Mouse (Mus musculus) intestine, postnatal 0 days (tissue): ENCODE results near the gene Wscd2. TPM values are rescaled to one million over a fixed set of nuclear protein-coding genes. Genes with fewer than 3 reads are reported as not detected.

Experiments
- ATAC-seq: fragments of 200-750 bp; cut with Nextera tagmentation; 2 replicates; pipeline ENCODE4 v1.8.0; 2017; ENCODE audit warnings: mild to moderate bottlenecking, moderate TSS enrichment, moderate library complexity
- H3K27ac ChIP-seq: fragments of 300-500 bp; sonication (generic); 2 replicates; pipeline ENCODE4 v1.5.1; 2014; ENCODE audit warnings: mild to moderate bottlenecking, low read depth, low read length, moderate library complexity
- H3K27me3 ChIP-seq: fragments of 300-500 bp; sonication (generic); replicated peaks from 2 replicates; pipeline ENCODE4 v1.6.1; 2014; ENCODE audit warnings: low read length, mixed read lengths; ENCODE audit not compliant: control insufficient read depth, insufficient read depth
- H3K36me3 ChIP-seq: fragments of 300-500 bp; sonication (generic); 2 replicates; pipeline ENCODE4 v1.6.1; 2014; ENCODE audit warnings: mild to moderate bottlenecking, moderate library complexity; ENCODE audit not compliant: control insufficient read depth, insufficient read depth
- H3K4me1 ChIP-seq: fragments of 300-500 bp; sonication (generic); replicated peaks from 2 replicates; pipeline ENCODE4 v1.6.1; 2014; ENCODE audit warnings: antibody characterized with exemption, low read length, mixed read lengths; ENCODE audit not compliant: control insufficient read depth, insufficient read depth
- H3K4me2 ChIP-seq: fragments of 300-500 bp; sonication (generic); replicated peaks from 2 replicates; pipeline ENCODE4 v1.6.1; 2014; ENCODE audit warnings: low read depth, mild to moderate bottlenecking, moderate library complexity
- H3K4me3 ChIP-seq: fragments of 300-500 bp; sonication (generic); 2 replicates; pipeline ENCODE4 v1.5.1; 2014; ENCODE audit warnings: low read depth, low read length
- H3K9ac ChIP-seq: fragments of 300-500 bp; sonication (generic); 2 replicates; pipeline ENCODE4 v1.6.1; 2014; ENCODE audit warnings: mild to moderate bottlenecking, low read depth, low read length
- H3K9me3 ChIP-seq: fragments of 300-500 bp; sonication (generic); 2 replicates; pipeline ENCODE4 v1.6.1; 2016; ENCODE audit warnings: mixed run types; ENCODE audit not compliant: control insufficient read depth
- CTCF ChIP-seq: sonication (generic); IDR thresholded peaks from 2 replicates; pipeline ENCODE4 v1.5.1; 2016; ENCODE audit warnings: low read depth, mild to moderate bottlenecking, control low read depth, antibody characterized with exemption, moderate library complexity
- WGBS: fragments of 180-500 bp; shearing (Covaris S2); extraction: QIAGEN DNeasy Blood & Tissue Kit; methylation state at CpG from one replicate; pipeline ENCODE4 v1.1.7; 2014; 5-methylcytosine and 5-hydroxymethylcytosine counted together
- polyA plus RNA-seq: library from polyadenylated mRNA; unstranded; fragments of >200 nt; fragmentation: Nextera tagmentation; extraction: Ambion mirVana; gene quantifications from 2 replicates; pipeline ENCODE4 v1.2.1, GENCODE M21; 2015

Wscd2 gene
- polyA plus RNA-seq, 1 experiment from 2014 or later = 4.2 TPM

DNA sequence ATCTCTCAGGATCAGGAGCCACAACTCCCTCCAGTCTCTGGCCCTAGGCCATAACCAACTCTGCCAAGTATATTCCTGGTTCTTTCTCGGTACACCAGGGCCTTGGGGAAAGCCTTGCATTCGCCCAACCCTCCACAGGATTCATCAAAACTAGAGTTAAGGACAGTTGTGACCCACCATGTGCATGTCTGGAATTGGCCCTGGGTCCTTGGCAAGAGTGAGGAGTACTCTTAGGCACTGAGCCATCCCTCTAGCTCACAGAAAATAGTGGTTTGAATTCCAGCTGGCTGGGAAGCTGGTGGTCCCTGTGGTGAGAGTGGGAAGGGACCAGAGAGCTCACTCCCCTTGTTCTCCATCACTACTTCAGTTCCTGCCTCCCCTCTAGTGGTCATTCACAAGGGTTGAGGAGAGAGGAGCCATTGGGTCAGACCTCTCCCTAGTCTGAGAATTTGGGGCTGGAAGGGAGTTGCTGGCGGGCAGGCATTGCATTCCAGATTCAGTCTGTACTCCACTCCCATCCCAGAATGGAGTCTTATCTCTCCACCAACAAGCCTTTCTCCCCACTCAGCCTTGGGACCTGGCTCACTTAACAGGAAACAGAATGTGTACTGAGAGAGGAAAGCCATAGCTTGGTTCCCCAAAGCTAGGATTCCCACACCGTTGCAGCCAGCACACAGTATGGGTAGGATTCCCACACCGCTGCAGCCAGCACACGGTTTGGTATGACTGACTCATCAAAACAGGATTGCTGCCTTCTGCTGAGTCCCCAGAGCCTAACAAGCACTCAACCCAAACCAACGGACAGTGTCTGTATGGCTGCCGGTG is 117.0 kb downstream of the Wscd2 start:
- Histone ChIP-seq H3K4me1 (no peaks in the 10 kb centered on the region), H3K4me3 (no peak overlapping the region), H3K27ac (no peak overlapping the region; the same call in 1 of the 2 replicates), H3K36me3 (no peaks in the 10 kb centered on the region), H3K27me3 (no peaks in the 10 kb centered on the region), H3K9ac (no peak overlapping the region), H3K9me3 (no peaks in the 10 kb centered on the region), H3K4me2 (no peak overlapping the region)
- WGBS = 75% methylated on average over 8 of the region's 8 CpGs
- no peak for ATAC-seq
- peak; percentile 27; the same call in 1 of the 2 replicates for TF ChIP-seq CTCF

DNA sequence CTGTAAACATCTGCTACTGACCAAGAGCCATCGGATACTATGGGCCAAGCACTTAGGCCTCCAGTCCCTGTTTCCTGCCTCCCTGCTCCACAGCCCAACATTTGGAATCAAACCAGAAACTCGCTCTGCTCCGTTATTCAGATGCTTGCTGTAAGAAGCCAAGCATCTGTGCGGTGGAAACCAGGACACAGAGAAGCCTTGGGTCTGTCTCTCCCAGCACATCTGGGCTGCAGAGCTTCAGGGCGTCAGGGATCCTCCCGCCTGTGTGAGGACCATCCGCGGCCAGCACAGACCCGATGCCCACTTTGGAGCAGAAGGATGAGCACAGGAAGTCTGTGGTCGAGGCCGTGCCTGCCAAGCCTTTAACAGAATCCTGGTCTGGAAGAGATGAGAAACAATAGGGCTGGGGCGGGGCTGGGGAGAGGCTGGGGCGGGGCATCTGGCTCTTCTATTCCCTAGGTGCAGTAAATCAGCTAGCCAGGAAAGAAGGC is 117.9 kb downstream of the Wscd2 start:
- no peak overlapping the region for H3K4me2 ChIP-seq
- H3K4me3 ChIP-seq = no peak overlapping the region
- no peaks in the 10 kb centered on the region for H3K9me3 ChIP-seq
- ATAC-seq = no peak
- no peaks in the 10 kb centered on the region for H3K27me3 ChIP-seq
- 18% methylated on average over 13 of the region's 13 CpGs for WGBS
- no peak overlapping the region for H3K9ac ChIP-seq
- H3K27ac ChIP-seq = peak overlapping the region; percentile 7; the same call in 1 of the 2 replicates
- no peak for TF ChIP-seq CTCF
- H3K36me3 ChIP-seq = no peaks in the 10 kb centered on the region
- H3K4me1 ChIP-seq = no peaks in the 10 kb centered on the region

DNA sequence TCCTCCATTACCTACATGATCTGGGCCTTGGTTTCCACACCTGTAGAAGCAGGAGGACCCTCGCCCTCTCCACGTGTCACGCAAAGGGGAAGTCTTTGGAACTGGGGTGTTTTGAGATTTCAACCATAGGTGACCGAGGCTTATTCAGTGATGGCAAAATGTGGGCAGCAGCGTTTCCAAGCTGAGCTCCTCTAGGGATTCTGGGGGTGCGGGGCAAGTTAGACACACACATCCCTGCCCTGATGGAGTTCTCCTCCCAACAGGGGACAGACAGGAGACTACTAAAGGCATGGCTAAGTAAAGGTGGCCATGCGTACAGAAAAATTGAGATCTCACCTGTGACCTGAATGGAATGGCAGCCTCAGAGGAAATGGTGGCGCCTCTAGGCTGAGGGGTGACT is 118.4 kb downstream of the Wscd2 start:
- no peaks in the 10 kb centered on the region for H3K36me3 ChIP-seq
- H3K4me1 ChIP-seq = no peaks in the 10 kb centered on the region
- H3K4me3 ChIP-seq = no peak overlapping the region
- no peak overlapping the region for H3K27ac ChIP-seq
- TF ChIP-seq CTCF = no peak
- H3K27me3 ChIP-seq = no peaks in the 10 kb centered on the region
- ATAC-seq = no peak
- 82% methylated on average over 8 of the region's 8 CpGs for WGBS
- no peaks in the 10 kb centered on the region for H3K9me3 ChIP-seq
- no peak overlapping the region for H3K9ac ChIP-seq
- H3K4me2 ChIP-seq = no peak overlapping the region

DNA sequence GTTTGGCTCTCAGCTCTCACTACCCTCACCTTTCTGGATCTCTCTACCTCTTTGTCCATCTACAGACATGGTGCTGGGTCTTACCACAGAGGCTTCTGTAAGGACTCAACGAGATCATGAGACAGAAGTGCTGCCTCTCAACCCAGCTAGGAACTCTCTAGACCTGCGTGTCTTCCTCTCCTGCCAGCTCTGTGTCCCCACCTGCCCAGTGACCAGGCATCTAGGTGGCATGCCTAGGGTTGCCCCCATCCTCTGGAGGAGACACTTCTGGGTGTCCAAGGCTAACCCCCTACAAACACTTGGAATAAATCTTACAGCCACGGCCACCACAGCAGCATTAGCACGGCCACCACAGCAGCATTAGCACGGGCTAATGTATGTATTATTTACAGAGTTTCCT is 119.8 kb downstream of the Wscd2 start:
- TF ChIP-seq CTCF = no peak
- H3K36me3 ChIP-seq = no peaks in the 10 kb centered on the region

DNA sequence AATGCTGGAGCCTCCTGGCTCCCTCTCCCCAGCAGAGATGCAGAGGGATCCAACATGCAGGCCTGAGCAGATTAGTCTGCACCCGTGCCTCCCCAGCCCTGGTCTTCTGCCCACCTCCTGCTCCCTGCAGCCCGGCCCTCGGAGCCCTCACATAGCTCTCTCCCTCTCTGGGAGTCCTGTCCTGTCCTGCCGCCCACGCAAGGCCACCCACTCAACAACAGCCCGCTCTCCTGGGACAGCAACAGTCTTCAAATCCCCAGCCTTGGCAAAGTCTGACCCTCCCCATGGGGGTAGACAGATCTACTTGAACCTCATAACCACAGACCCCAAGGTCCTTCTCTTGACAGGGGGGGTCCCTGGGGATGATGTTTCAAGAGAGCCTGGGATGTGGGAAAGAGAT is 120.4 kb downstream of the Wscd2 start:
- TF ChIP-seq CTCF = no peak
- Histone ChIP-seq H3K9ac (no peak overlapping the region), H3K4me1 (no peaks in the 10 kb centered on the region), H3K4me2 (no peak overlapping the region), H3K4me3 (no peak overlapping the region), H3K27me3 (no peaks in the 10 kb centered on the region), H3K36me3 (no peaks in the 10 kb centered on the region), H3K27ac (no peak overlapping the region), H3K9me3 (no peaks in the 10 kb centered on the region)
- ATAC-seq = no peak
- WGBS = 69% methylated on average over 6 of the region's 6 CpGs

More for the DNA sequence above, 119.8 kb downstream of the Wscd2 start:
- Histone ChIP-seq H3K4me1 (no peaks in the 10 kb centered on the region), H3K9ac (no peak overlapping the region), H3K4me2 (no peak overlapping the region), H3K27ac (no peak overlapping the region), H3K27me3 (no peaks in the 10 kb centered on the region), H3K4me3 (no peak overlapping the region), H3K9me3 (no peaks in the 10 kb centered on the region)
- WGBS = 78% methylated on average over 5 of the region's 5 CpGs
- no peak for ATAC-seq

DNA sequence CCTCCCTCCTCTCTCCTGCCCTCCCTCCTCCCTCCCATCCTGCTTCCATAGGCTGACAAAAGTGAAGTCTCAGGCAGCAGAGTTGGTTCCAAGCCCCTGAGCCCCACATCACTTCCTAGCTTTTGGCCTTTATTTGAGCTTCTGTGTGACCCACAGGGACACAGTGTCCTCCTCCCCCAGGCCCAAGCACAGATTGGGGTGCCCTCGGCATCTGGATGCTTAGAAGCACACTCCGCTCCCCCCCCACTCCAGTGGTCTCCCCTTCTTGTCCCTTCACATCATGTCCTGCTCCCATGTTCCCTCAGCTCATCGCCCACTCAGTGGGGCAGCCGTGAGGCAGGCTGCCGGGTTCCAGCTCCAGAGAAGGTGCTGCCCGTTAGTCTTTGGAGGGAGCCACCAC is 121.0 kb downstream of the Wscd2 start:
- Histone ChIP-seq H3K4me1 (no peaks in the 10 kb centered on the region), H3K27me3 (no peaks in the 10 kb centered on the region), H3K4me3 (no peak overlapping the region), H3K9me3 (no peaks in the 10 kb centered on the region), H3K27ac (no peak overlapping the region), H3K36me3 (no peaks in the 10 kb centered on the region), H3K9ac (no peak overlapping the region), H3K4me2 (no peak overlapping the region)
- WGBS = 81% methylated on average over 6 of the region's 6 CpGs
- no peak for ATAC-seq
- no peak for TF ChIP-seq CTCF
